Mouse (Mus musculus) embryo, embryonic 11 days (tissue): Measurements from ENCODE around the gene N6amt1.
A peak's percentile ranks its signal among the peaks of the same experiment; 100 is the strongest.

ENCODE experiments used
- DNase-seq: peaks from one replicate; pipeline ENCODE4 v3.0.0-alpha.2; 2015

The N6amt1 gene

GRCm38 (mm10) chr16:87393813-87394548 is 40.0 kb downstream of the N6amt1 start:
- peak; percentile 81 for DNase-seq

- DNase-seq, result peak; percentile 20
These were observed 51.0 kb downstream of the N6amt1 start for GRCm38 (mm10) chr16:87405001-87405400.
